Mouse (Mus musculus) myocyte (in vitro differentiated cells): Measurements from ENCODE around the gene Hsd3b5. TPM values are rescaled to one million over a fixed set of nuclear protein-coding genes. Genes with fewer than 3 reads are reported as not detected.

Experiments
- polyA plus RNA-seq: library from polyadenylated mRNA; unstranded; fragments of >200 nt; fragmentation: generic; extraction: Trizol; gene quantifications from one replicate; pipeline ENCODE4 v1.2.1, GENCODE M21; 2012; ENCODE audit warnings: missing spikeins

The Hsd3b5 gene
- polyA plus RNA-seq, 1 experiment, result not detected

Other genes starting within 250 kb of the Hsd3b5 start
- gene Zfp697, start 247.8 kb downstream of the Hsd3b5 start, polyA plus RNA-seq, result 5.3 TPM
- not detected for gene Gm4450, start 173.1 kb downstream of the Hsd3b5 start, polyA plus RNA-seq
- gene Hsd3b4, start 119.7 kb downstream of the Hsd3b5 start, polyA plus RNA-seq, result not detected
- not detected for gene Gm10681, start 41.4 kb downstream of the Hsd3b5 start, polyA plus RNA-seq
- gene Hsd3b2, start 94.3 kb upstream of the Hsd3b5 start, polyA plus RNA-seq, result not detected
- gene Hsd3b3, start 132.9 kb upstream of the Hsd3b5 start, polyA plus RNA-seq, result not detected
- not detected for gene Hsd3b6, start 184.2 kb upstream of the Hsd3b5 start, polyA plus RNA-seq
- gene Hsd3b1, start 229.5 kb upstream of the Hsd3b5 start, polyA plus RNA-seq, result not detected